Mouse (Mus musculus): ENCODE measurements around the gene Inmt. TPM values are rescaled to one million over a fixed set of nuclear protein-coding genes. Genes with fewer than 3 reads are reported as not detected.
A peak's percentile ranks its signal among the peaks of the same experiment; 100 is the strongest.

Inmt gene
- polyA plus RNA-seq, 1 experiment from 2014 or later = not detected

DNA sequence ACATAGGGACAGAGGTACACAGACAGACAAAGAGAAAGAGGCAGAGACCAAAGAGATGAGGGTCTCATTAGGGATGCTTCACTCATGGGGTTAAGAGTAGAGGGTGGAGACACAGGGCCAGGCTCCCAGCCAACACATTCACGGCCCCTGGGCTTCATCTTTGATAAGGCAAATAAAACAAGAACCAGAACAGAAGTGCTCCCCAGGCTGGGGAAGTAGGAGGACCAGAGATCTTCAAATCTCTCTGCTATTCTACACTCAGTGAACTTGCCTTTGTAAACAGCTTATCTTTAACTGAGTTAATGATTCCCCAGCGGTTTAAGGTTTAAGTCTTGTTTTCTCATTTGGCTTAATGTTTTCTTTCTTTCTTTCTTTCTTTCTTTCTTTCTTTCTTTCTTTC is 613 bp upstream of the Inmt start:
- 58% methylated on average over 2 of the region's 2 CpGs for WGBS
- no peak overlapping the region for H3K9ac ChIP-seq (ENCODE audit: low read depth, low read length)
- H3K27ac ChIP-seq (ENCODE audit: low read length) = no peak overlapping the region
- no peaks in the 10 kb centered on the region for H3K36me3 ChIP-seq (ENCODE audit: control insufficient read depth, insufficient read depth, low read length)
- no peak overlapping the region for H3K4me2 ChIP-seq (ENCODE audit: low read length)
- no peak for ATAC-seq
- no peaks in the 10 kb centered on the region for H3K9me3 ChIP-seq (replicated peaks; ENCODE audit: control insufficient read depth, low read length, poor library complexity, severe bottlenecking)
- H3K27me3 ChIP-seq (ENCODE audit: control insufficient read depth, insufficient read depth, low read depth, low read length) = no peaks in the 10 kb centered on the region
- no peak overlapping the region for H3K4me3 ChIP-seq (ENCODE audit: low read depth, low read length)
- H3K4me1 ChIP-seq (ENCODE audit: control insufficient read depth, insufficient read depth, low read length) = no peaks in the 10 kb centered on the region

DNA sequence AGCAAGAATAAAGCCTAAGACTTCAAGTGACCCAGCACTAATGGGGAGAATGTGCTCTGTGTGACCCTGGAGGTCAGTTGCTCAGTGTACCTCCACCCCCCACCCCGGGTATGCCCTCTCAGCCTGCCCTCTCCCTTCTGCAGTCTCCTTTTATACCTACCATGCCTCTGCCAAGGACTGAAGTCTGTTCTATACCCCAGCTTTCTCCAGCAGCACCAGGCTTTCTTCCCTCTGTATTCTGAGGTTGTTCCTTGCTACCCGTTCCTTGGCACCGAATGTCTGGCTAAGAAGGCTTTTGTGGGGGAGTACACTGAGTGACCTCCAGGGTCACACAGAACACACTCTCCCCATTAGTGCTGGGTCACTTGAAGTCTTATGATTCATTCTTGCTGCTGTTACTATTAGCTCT is 898 bp downstream of the Inmt start:
- 13% methylated on average over 3 of the region's 3 CpGs for WGBS
- no peak for ATAC-seq
- H3K27ac ChIP-seq (ENCODE audit: low read length) = no peak overlapping the region
- no peaks in the 10 kb centered on the region for H3K27me3 ChIP-seq (ENCODE audit: control insufficient read depth, insufficient read depth, low read depth, low read length)
- H3K4me1 ChIP-seq (ENCODE audit: control insufficient read depth, insufficient read depth, low read length) = no peaks in the 10 kb centered on the region
- no peak overlapping the region for H3K4me3 ChIP-seq (ENCODE audit: low read depth, low read length)
- H3K36me3 ChIP-seq (ENCODE audit: control insufficient read depth, insufficient read depth, low read length) = no peaks in the 10 kb centered on the region
- H3K9me3 ChIP-seq (replicated peaks; ENCODE audit: control insufficient read depth, low read length, poor library complexity, severe bottlenecking) = no peaks in the 10 kb centered on the region
- no peak overlapping the region for H3K9ac ChIP-seq (ENCODE audit: low read depth, low read length)
- no peak overlapping the region for H3K4me2 ChIP-seq (ENCODE audit: low read length)

- H3K27me3 ChIP-seq (ENCODE audit: control insufficient read depth, insufficient read depth, low read depth, low read length) = no peaks in the 10 kb centered on the region
- no peak overlapping the region for H3K4me3 ChIP-seq (ENCODE audit: low read depth, low read length)
- H3K9ac ChIP-seq (ENCODE audit: low read depth, low read length) = no peak overlapping the region
- H3K27ac ChIP-seq (ENCODE audit: low read length) = no peak overlapping the region
- H3K4me2 ChIP-seq (ENCODE audit: low read length) = no peak overlapping the region
- WGBS = 56% methylated on average over 10 of the region's 10 CpGs
- no peaks in the 10 kb centered on the region for H3K9me3 ChIP-seq (replicated peaks; ENCODE audit: control insufficient read depth, low read length, poor library complexity, severe bottlenecking)
- H3K36me3 ChIP-seq (ENCODE audit: control insufficient read depth, insufficient read depth, low read length) = no peaks in the 10 kb centered on the region
- no peaks in the 10 kb centered on the region for H3K4me1 ChIP-seq (ENCODE audit: control insufficient read depth, insufficient read depth, low read length)
- no peak for ATAC-seq
These were observed 1.7 kb downstream of the Inmt start for GRCm38 (mm10) chr6:55173171-55173570.

GRCm38 (mm10) chr6:55171638-55172037 is 3.2 kb downstream of the Inmt start:
- Histone ChIP-seq H3K36me3 (ENCODE audit: control insufficient read depth, insufficient read depth, low read length) (no peaks in the 10 kb centered on the region), H3K27ac (ENCODE audit: low read length) (no peak overlapping the region), H3K4me1 (ENCODE audit: control insufficient read depth, insufficient read depth, low read length) (no peaks in the 10 kb centered on the region), H3K9me3 (replicated peaks; ENCODE audit: control insufficient read depth, low read length, poor library complexity, severe bottlenecking) (no peaks in the 10 kb centered on the region), H3K27me3 (ENCODE audit: control insufficient read depth, insufficient read depth, low read depth, low read length) (no peaks in the 10 kb centered on the region; the same call in 1 of the 2 replicates), H3K4me2 (ENCODE audit: low read length) (no peak overlapping the region), H3K4me3 (ENCODE audit: low read depth, low read length) (no peak overlapping the region), H3K9ac (ENCODE audit: low read depth, low read length) (no peak overlapping the region)
- 54% methylated on average over 4 of the region's 4 CpGs for WGBS
- no peak for ATAC-seq

- ATAC-seq = no peak
- no peak overlapping the region for H3K9ac ChIP-seq (ENCODE audit: low read depth, low read length)
- no peaks in the 10 kb centered on the region for H3K9me3 ChIP-seq (replicated peaks; ENCODE audit: control insufficient read depth, low read length, poor library complexity, severe bottlenecking)
- no peaks in the 10 kb centered on the region for H3K36me3 ChIP-seq (ENCODE audit: control insufficient read depth, insufficient read depth, low read length)
- no peak overlapping the region for H3K4me3 ChIP-seq (ENCODE audit: low read depth, low read length)
- no peaks in the 10 kb centered on the region; the same call in 1 of the 2 replicates for H3K27me3 ChIP-seq (ENCODE audit: control insufficient read depth, insufficient read depth, low read depth, low read length)
- no peak overlapping the region for H3K4me2 ChIP-seq (ENCODE audit: low read length)
- H3K27ac ChIP-seq (ENCODE audit: low read length) = no peak overlapping the region
- 64% methylated on average over 5 of the region's 5 CpGs for WGBS
- no peaks in the 10 kb centered on the region for H3K4me1 ChIP-seq (ENCODE audit: control insufficient read depth, insufficient read depth, low read length)
These were observed 5.0 kb downstream of the Inmt start for GRCm38 (mm10) chr6:55169818-55170217.

GRCm38 (mm10) chr6:55166777-55167463 is 7.9 kb downstream of the Inmt start:
- H3K36me3 ChIP-seq (ENCODE audit: control insufficient read depth, insufficient read depth, low read length) = no peaks in the 10 kb centered on the region
- H3K4me1 ChIP-seq (ENCODE audit: control insufficient read depth, insufficient read depth, low read length) = no peaks in the 10 kb centered on the region
- no peaks in the 10 kb centered on the region; the same call in 1 of the 2 replicates for H3K27me3 ChIP-seq (ENCODE audit: control insufficient read depth, insufficient read depth, low read depth, low read length)
- no peaks in the 10 kb centered on the region for H3K9me3 ChIP-seq (replicated peaks; ENCODE audit: control insufficient read depth, low read length, poor library complexity, severe bottlenecking)
- no peak overlapping the region for H3K4me3 ChIP-seq (ENCODE audit: low read depth, low read length)
- peak; percentile 75 for ATAC-seq
- no peak overlapping the region for H3K27ac ChIP-seq (ENCODE audit: low read length)
- whole genome bisulfite sequencing = 57% methylated on average over 7 of the region's 7 CpGs
- no peak overlapping the region for H3K4me2 ChIP-seq (ENCODE audit: low read length)
- H3K9ac ChIP-seq (ENCODE audit: low read depth, low read length) = no peak overlapping the region

- H3K27me3 ChIP-seq (ENCODE audit: control insufficient read depth, insufficient read depth, low read depth, low read length) = no peaks in the 10 kb centered on the region; the same call in none of the 2 replicates
- H3K4me3 ChIP-seq (ENCODE audit: low read depth, low read length) = no peak overlapping the region
- H3K4me1 ChIP-seq (ENCODE audit: control insufficient read depth, insufficient read depth, low read length) = no peaks in the 10 kb centered on the region
- no peaks in the 10 kb centered on the region for H3K36me3 ChIP-seq (ENCODE audit: control insufficient read depth, insufficient read depth, low read length)
- H3K9me3 ChIP-seq (replicated peaks; ENCODE audit: control insufficient read depth, low read length, poor library complexity, severe bottlenecking) = no peaks in the 10 kb centered on the region
- no peak for ATAC-seq
- no peak overlapping the region for H3K4me2 ChIP-seq (ENCODE audit: low read length)
- no peak overlapping the region for H3K27ac ChIP-seq (ENCODE audit: low read length)
- 63% methylated on average over 8 of the region's 8 CpGs for WGBS
- no peak overlapping the region for H3K9ac ChIP-seq (ENCODE audit: low read depth, low read length)
These were observed 11.7 kb downstream of the Inmt start for GRCm38 (mm10) chr6:55163046-55163584.

DNA sequence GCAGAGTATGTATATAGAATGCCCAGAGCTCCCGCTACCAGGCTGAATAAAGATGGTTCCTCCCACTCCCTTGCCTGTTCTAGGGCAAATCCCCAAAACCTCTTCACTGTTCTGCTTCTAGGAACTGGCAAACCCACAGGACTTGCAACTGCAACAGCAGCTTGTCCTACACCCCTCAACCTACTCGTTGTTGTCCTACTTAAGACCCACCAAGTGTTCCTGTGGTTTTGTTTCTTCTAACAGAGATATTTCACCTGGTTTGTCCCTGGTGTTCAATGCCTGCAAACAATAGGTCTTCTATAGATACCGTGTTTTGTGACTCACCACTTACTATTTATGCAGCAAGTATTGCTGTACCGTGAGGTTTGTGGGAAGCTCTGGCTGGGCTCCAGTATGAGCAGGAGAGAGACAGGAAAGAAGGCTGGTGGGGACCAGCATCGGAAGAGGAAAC is 13.5 kb downstream of the Inmt start:
- Histone ChIP-seq H3K36me3 (ENCODE audit: control insufficient read depth, insufficient read depth, low read length) (no peaks in the 10 kb centered on the region), H3K4me2 (ENCODE audit: low read length) (no peak overlapping the region), H3K27me3 (ENCODE audit: control insufficient read depth, insufficient read depth, low read depth, low read length) (no peaks in the 10 kb centered on the region; the same call in 1 of the 2 replicates), H3K4me1 (ENCODE audit: control insufficient read depth, insufficient read depth, low read length) (no peaks in the 10 kb centered on the region), H3K4me3 (ENCODE audit: low read depth, low read length) (no peak overlapping the region), H3K27ac (ENCODE audit: low read length) (no peak overlapping the region), H3K9me3 (replicated peaks; ENCODE audit: control insufficient read depth, low read length, poor library complexity, severe bottlenecking) (no peaks in the 10 kb centered on the region), H3K9ac (ENCODE audit: low read depth, low read length) (no peak overlapping the region)
- no peak for ATAC-seq
- WGBS = 81% methylated on average over 5 of the region's 5 CpGs

DNA sequence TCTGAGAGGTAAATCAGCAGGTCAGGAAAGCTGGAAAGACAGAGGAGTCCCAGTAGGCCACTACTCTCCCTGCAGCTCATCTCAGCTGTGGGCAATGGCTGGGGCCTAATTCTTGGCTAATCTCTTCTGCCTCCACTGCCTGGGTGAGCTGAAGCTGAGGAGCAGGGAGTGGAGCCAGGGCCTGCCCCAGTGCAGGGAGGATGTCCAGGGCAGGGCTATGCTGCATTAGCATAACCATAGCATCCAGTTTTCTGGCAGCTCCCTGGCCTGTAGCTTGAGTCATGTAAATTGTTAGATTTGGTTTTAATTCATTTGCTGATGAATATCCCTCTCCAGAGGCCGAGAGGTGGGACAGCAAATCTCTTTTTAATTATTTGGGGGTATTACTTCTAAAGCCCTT is 15.6 kb downstream of the Inmt start:
- no peak for ATAC-seq
- no peak overlapping the region for H3K9ac ChIP-seq (ENCODE audit: low read depth, low read length)
- WGBS = 52% methylated on average over 1 of the region's 1 CpGs
- no peaks in the 10 kb centered on the region for H3K36me3 ChIP-seq (ENCODE audit: control insufficient read depth, insufficient read depth, low read length)
- H3K4me3 ChIP-seq (ENCODE audit: low read depth, low read length) = no peak overlapping the region
- no peaks in the 10 kb centered on the region; the same call in 1 of the 2 replicates for H3K27me3 ChIP-seq (ENCODE audit: control insufficient read depth, insufficient read depth, low read depth, low read length)
- H3K4me2 ChIP-seq (ENCODE audit: low read length) = no peak overlapping the region
- H3K27ac ChIP-seq (ENCODE audit: low read length) = no peak overlapping the region
- H3K4me1 ChIP-seq (ENCODE audit: control insufficient read depth, insufficient read depth, low read length) = no peaks in the 10 kb centered on the region
- H3K9me3 ChIP-seq (replicated peaks; ENCODE audit: control insufficient read depth, low read length, poor library complexity, severe bottlenecking) = no peaks in the 10 kb centered on the region
